Mouse (Mus musculus): ENCODE measurements around the gene Blm.

DNA sequence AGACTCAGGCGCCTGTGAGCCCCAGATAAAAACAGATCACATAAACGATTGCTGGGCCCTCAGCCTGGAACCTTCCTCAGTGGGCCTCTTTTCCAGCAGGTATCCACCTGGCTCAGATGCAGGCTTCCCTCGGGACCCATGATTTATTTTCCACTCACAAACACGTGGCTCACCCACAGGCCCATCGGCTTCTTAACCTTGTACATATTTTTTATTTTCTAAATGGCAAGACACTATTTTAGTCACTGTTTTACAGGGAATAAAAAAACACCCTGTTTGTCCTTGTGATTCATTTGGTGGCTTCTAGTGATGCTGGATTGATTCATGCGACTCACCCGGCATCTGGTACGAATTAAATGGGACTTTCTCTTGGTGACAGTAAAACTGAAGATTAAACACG is 26.4 kb upstream of the Blm start:
- TF ChIP-seq CTCF (IDR thresholded peaks at IDR 0.05; ENCODE audit: low read depth) = no peak
- no peak for TF ChIP-seq EP300 (IDR thresholded peaks at IDR 0.05; ENCODE audit: low read depth)

Data from heart, postnatal 0 days (tissue).